Mouse (Mus musculus): ENCODE data around the gene Nupl2.

Gene Nupl2

GRCm38 (mm10) chr5:24208505-24208904 lies 43.7 kb downstream of the Nupl2 start:
- no peak for DNase-seq (ENCODE audit: low read depth, low spot score)

GRCm38 (mm10) chr5:24213861-24214546 lies 49.2 kb downstream of the Nupl2 start:
- no peak for DNase-seq (ENCODE audit: low read depth, low spot score)

- DNase-seq (ENCODE audit: low read depth, low spot score), result no peak
These were observed 49.8 kb downstream of the Nupl2 start for GRCm38 (mm10) chr5:24214547-24214878.

GRCm38 (mm10) chr5:24214900-24215299 lies 50.1 kb downstream of the Nupl2 start:
- no peak for DNase-seq (ENCODE audit: low read depth, low spot score)

Measured in c-Kit-negative CD71-positive TER-119-positive erythroid progenitor cells, embryonic 14.5 days (primary cell).